Mouse (Mus musculus) left cerebral cortex, adult 18-20 months (tissue): ENCODE results near the gene Hoxc4. TPM values are rescaled to one million over a fixed set of nuclear protein-coding genes. Genes with fewer than 3 reads are reported as not detected.

Experiments used
- DNase-seq, 2 experiments: peaks; one replicate each; pipeline ENCODE4 v3.0.0; 2021 to 2022; ENCODE audit warnings: low spot score in 2 of 2, mixed read lengths in 1 of 2
- total RNA-seq, 2 experiments: library from RNA; stranded (reverse); gene quantifications; 2 replicates each; pipeline ENCODE4 v1.2.3; 2021

Hoxc4 gene
- total RNA-seq, 2 experiments from 2014 or later = not detected

DNA sequence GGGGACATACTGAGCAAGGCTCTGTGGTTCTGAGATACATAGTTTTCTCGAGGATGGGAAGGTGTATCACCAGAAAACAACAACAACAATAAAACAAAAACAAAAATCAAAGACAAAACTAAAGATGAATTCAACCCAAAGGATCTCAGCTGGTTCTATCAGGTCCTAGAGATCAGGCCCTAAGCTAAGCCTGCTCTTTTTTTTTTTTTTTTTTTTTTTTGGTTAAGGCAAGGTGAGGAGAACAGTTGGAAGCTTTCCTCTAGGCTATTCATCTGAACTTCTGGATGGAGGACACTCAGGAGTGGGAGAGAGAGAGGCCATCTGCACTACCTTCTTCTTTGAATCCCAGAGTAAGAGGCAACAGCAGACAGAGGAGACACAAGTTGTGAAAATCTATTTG lies 18.8 kb downstream of the Hoxc4 start:
- DNase-seq = no peak

DNA sequence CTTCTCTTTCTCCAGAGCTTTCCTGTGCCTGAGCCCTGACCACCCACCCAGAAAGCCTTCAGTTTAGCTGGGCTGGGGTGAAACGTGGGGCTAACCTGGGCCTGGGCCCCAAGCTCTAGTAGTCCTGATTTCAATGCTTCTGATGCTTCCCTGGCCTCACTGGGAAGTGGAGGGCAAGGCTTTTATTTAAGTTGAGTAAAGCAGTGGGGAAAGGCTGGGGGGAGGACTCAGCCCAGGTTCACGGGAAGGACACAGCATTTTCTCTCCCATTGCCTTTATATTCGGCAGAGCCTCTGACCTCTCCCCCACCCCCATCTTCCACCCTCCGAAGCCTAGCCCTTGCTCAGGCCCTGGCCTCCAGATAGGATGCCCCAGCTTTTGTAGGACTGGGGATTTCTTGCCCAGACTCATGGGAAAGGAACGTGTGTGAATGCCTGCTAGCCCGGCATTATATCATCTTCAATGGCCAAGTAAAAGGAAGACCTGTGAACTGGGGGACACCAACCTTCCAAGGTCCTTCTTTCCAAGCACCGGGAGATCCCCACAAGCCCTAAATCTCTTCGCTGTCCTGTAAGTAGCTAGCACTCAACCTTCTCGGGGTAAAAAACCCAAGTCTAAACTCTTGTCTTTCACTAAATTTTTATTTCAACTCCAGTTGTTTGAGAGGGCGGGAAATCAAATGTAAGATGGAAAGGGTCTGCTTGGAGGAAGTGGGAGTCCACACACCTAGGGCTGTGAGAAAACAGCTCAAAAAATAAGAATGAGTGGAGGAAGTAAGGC lies 20.2 kb downstream of the Hoxc4 start:
- DNase-seq = no peak

DNA sequence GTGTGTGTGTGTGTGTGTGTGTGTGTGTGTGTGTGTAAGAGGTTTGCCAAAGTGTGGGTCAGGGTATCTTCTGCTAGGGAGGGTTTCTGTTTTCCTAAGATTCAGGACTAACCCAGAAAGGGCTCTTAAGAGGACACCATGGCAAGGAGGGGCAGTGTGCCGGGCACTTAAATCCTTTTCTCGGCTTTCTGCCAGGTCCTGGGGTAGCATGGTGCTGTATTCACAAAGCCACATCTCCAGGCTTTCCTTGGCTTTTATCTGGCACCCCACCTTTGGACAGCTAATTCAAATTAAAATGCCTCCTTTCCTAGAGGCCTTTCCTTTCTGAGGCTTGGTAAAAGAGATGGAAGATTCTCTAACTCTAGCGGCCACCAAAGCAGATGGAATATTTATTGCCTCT lies 20.9 kb downstream of the Hoxc4 start:
- DNase-seq = no peak

DNA sequence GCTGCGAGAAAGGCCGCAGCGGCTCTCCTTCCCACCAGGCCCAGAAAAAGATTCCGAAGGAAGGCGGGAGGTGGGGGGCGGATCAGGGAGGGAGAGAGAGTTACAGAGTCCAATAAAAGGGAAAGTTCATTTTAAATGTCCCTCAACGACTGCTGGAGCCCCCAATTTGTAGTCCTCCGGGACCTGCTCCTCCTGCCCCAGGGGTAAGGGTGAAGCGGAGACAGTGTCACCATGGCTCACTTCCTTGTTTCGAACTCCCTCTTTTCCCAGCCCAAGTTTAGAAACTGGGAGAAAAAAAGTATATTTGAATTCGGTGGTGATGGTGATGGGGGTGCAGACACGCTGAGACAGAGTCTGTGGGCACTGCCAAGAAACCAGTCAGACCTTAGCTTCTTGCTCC lies 21.9 kb downstream of the Hoxc4 start:
- no peak for DNase-seq

DNA sequence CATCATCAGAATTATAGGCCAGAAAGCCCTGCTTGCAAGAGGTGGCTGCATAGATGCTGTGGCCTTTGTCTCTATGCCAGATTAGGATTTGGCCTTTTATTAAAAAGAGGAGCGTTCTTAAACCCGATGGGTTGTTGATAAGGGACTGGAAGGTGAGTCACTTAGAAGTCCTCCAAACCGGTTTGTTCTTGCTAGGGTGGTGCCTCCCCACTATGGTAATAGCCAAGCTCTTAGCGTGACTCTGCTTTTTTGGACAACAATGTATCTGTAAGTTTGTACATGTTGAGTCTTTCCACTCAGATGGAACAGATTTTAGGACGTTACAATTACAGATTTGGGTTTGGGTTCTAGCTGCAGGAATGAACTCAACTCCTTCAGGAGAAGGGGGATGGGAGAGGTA lies 22.9 kb downstream of the Hoxc4 start:
- no peak for DNase-seq

DNA sequence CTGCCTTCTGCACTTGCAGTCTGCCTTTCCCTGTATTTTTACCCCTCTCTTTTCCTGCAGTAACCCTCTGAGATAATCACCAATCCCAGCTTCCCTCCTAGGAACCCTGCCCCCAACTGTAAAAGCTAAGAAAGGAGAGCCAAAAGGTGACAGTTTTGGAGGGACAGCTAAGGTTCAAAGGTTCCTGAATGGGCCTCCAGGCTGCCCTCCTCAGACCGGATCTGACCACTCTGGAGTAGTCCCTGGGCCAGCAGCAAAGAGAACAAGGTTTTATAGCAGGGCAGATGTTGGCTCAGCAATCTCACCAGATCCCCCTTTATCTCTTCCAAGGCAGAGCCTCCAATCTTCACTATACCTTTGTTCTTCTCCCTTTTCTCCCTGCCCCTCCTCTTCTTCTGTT lies 23.5 kb downstream of the Hoxc4 start:
- no peak for DNase-seq

DNA sequence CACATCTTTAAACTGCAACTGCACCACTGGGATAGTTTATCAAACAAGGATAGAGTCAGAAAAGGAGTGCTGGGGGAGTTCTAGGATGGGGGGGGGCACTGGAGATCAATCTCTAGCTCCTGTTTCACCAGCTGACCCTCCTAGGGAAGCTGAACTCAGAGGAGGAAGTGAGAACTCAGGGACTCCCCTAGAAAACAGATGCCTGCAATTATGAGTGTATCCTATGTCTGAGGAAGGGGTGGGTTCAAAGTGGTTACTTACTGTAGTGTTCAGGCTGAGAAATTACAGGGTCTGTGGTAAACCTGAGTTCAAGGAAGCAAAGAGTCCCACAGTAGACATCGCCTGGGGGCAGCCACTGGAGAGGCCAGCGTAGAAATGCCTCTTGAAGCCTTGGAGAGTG lies 32.9 kb downstream of the Hoxc4 start:
- DNase-seq = no peak

DNA sequence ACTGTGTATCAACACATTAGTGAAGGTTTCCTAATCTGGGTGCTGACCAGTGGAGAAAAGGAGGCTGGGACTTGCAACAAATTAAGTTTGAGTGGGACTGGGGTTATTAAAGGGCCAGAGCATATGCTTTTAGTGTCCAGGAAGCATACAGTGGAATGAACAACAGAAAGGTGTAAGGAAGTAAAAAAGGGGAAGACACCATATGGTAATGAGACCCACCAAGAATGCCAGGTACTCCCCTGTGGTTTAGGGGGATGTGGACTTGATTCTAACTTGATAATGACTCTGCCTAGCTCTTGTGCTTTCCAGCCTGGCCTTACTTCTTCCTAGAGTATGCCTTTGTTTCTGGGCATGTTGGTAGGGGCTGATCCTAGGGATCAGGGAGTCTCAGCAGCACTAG lies 34.5 kb downstream of the Hoxc4 start:
- no peak for DNase-seq

DNA sequence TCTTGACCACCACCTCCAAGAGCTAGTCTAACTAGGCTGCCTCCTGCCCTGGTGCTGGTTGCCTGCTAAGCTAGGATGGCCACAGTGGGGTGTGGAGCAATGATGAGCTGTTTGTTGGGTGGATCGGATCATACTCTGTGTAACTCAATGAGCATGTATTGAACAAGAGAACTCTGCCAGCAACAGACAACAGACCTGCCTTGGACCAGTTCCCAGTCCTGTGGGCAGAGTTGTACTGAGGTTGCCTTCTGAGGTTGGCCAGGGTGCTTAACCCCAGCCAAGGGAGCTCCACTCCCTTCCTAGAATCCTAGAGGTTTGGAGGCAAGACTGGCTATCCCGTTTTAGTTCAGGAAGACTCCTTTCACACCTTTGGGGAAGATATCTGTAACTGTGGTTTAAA lies 37.7 kb downstream of the Hoxc4 start:
- DNase-seq = no peak

DNA sequence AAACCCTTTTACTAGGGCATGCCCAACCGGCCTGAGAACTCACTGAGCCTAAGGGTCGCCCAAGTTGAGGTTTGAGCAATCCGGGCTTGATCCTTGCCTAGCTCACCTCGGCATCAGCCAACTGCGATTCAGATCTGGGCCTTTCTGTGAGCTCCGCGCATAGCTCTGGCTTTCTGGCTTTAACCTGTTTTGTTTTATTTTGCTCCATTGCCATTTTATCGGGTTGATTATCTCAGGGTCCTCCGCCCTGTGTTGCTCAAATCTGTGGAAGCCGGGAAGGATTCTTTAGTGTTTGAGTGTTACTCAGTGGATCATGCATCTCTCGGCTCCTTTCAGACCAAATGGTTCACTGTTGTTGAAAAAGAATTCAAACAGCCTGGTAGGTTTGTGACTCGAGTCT lies 40.0 kb downstream of the Hoxc4 start:
- no peak for DNase-seq

DNA sequence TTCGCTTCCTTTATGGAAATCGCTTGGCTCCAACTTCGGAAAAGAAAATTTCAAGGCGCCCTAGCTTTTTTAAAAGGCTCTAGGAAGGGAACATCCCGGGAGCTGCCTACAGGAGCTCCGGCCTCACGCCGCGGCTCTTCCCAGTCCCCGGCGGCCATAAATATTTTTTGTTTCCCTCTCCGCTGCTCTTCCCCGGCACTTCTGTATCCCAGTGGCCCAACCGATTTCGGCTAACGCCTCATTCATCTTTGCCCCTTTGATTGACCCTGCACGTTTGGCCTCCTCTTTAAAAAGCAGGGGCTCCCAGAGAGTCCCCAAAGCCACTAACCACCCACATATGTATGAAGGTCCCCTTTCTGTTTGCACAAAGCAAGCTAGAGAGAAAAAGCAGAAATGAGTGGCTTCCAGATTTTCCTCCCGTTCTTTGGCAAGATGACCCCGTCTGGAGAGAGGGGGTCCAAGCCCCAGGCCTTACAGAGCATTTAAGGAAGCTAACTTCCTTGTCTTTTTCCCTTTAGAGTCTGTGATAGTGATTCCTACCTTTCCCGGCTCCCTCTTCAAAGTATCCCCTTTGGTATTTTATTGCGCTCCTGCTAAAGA lies 40.8 kb downstream of the Hoxc4 start:
- DNase-seq = no peak

DNA sequence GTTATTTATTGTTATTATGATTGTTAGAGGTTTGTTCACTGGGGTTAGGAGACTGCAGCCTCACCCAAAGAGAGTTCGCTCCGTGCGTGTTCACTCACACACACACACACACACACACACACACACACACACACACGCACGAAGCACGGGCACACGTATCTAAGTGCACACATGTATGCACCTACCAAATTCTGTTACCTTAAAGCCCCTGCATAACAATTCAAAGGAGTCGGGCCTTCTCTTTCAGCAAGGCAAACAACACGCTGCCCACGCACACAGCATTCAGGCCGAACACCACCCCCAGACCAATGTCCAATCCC lies 41.2 kb downstream of the Hoxc4 start:
- DNase-seq = no peak

DNA sequence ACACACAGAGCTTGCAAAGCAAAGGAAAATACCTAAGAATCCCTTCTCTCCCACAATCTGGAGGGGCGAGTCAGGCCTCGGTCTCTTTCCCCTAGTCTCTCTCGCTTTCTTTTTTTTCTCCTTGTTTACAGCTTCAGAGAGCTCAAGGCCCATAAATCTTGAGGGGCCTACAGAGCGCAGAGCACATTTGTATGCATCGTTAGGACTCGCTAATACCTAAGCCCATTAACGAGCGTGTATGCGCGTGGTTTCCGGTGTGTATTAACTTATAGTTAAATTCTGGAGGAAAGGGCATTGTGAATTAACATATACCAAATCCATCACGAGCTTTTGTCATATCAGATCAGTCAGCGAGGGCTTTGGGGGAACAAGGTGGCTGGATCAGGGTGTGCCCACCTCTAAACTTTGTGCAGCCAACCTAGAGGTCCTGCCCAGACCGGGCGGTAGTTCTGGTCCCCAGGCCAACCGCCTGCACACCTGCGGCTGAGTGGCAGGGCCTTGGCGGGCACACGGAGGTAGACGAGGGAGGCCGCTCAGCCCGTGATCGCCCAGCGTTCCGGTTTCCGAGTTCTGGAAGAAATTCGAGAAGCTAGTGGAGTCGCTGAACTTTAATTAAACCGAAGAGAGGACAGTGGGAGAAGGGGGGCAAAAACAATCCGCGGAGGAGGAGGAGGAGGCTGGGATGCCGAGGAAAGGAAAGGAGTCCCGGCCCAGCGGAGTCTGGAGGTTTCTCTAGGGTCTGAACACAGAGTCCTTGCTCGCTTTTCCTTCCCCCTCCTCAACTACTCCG lies 41.8 kb downstream of the Hoxc4 start:
- no peak for DNase-seq

DNA sequence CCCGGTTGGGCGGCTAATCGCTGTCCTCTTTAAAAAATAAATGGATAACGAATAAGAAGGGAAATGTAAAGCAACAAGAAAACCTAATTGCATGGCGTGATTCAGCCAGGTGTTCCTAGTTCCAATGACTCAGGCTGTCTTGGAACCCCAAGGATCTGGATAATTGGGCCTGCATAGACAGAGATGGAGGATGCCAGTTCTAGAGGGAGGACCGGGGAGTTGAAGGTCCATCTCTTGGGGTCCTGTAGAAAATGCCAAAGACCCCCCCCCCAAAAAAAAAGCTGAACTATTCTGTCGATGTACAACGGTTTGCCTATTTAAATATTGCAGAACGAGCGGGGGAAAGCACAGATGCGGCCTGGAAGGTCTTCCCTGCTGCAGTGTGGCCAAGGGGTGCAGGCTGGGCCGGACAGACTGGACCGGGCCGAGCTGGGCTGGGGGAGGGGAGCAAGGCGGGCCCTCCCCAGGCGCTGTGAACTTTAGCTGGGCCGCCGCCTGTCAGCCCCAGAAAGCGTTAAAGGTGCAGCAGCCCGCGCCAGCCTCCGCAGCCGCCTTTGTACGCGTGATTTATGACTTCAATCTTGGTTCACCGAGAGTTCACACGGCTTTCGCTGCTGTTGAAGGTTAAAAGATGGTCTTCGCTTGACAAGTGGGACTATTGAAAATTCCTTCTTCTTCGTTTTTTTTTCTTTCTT lies 42.5 kb downstream of the Hoxc4 start:
- DNase-seq = no peak

DNA sequence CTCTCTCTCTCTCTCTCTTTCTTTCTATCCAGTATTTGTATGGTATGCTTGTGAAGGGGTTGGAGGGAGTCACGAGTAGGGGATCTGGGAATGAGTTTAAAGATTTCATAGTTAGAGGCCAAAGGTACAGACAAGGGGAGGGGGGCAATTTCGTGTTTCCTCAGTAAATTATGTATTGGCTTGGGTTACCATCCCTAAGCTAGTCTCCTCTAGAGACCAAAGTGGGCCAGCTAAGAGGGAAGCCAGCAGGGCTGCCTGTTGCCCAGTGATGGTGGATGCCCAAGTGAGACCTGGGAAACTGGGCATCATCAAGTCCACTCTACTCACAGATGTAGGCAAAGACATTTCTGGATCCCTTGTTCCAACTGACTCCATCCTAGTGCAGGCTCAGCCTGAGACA lies 43.3 kb downstream of the Hoxc4 start:
- DNase-seq = no peak

DNA sequence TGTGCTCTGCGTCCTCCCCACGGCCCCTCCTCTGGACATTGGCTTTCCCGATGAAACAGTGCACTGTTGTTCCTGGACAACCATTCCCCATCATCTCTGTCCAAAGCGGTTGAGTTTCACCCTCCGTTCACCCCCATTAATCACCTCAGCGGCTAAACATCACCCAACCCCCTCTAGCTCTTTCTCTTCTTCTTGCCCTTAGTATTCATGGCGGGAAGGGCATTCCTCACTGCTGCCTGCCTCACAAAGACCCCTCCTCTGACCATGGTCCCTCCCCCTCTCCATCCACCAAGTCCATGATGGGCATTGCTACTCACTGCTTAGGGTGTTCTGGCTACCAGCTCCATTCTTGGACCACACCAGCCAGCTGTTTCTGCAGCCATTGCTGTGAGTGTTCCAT lies 46.9 kb downstream of the Hoxc4 start:
- DNase-seq = no peak

DNA sequence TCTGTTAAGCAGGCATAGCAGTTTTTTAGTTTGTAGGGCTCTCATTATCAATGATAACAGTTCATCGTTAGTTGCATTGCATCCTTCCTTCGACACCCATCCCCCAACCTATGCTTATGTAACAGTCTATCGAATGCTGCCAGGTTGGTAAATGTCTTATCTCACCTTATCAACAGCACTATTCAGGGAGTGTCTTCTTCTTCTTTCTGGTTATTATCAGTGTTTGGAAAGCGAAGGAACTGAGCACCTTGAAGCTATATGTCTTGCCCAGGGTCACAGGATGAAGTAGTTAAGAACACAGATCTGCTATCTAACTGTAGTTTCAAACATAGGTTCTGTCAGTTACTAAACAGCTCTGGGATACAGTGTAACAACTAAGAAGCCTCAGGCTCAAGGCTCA lies 49.0 kb downstream of the Hoxc4 start:
- no peak for DNase-seq

DNA sequence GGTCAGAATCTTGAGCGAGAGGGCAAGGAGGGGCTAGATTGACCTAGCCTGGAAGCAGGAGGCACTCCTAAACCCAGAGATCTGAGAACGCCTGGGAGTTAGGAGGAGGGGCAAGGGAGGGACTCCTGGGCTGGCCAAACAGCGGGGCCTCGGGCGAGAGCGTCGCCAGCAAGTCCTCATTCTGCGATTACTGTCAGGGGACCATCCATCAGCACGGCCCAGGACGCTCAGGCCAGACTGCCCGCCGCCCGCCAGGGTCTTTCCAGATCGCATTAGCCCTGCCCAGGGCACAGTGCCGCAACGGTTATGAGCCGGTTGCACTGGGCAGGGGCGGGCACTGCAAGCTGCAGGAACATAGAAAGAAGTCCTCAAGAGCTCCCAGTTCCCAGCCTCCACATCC lies 50.4 kb downstream of the Hoxc4 start:
- no peak for DNase-seq

DNA sequence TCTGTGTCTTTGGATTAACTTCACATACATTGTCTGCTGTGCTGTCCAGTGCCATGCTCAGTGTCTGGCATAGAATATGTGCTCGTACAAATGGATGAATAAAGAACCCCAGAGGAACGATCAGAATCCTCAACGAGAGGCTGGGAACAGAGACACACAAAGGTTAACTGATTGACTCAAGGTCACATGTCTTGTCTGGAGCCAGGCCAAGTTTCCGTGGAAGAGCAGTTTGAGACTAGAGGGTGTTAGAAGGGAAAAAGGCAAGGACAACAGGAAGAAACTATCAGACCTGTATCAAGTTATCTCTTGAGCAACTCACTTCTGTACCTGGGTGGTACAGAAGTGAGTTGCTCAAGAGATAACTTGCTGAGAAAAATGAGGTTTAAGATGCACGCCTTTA lies 52.5 kb downstream of the Hoxc4 start:
- DNase-seq = no peak

DNA sequence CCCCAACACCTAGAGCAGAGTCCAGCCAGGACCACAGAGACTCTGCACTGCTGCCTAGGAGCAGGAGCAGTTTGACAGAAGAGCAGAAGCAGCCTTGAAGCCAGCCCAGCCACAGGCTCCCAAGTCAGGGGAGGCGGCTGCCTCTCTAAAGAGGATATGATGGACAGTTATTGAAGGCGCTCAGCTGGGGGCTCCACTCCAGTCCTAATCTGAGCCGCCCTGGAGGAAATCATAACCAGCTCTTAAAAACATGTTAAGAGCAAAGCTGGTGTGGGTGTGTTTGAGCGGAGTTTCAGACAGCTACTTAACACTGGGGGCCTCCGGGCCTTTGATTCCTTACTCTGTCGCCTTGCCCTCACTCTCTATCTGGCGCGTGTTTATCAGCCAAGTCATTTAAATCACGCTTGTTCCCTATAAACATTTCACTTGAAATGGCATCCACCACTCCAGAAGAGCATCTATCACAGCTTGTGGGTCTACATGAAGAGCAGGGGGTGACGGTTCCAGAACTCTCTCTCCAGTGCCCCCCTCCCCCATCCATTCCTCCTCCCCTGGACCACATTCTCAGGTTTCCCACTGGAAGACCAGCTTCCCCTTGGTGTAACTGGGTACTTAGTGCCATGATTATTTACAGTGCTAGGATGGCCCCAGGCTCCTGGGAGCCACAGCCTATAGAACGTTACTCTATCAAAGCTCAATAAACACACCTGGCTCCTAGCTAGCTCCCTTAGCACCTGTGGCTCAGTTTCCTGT lies 56.1 kb downstream of the Hoxc4 start:
- no peak for DNase-seq

DNA sequence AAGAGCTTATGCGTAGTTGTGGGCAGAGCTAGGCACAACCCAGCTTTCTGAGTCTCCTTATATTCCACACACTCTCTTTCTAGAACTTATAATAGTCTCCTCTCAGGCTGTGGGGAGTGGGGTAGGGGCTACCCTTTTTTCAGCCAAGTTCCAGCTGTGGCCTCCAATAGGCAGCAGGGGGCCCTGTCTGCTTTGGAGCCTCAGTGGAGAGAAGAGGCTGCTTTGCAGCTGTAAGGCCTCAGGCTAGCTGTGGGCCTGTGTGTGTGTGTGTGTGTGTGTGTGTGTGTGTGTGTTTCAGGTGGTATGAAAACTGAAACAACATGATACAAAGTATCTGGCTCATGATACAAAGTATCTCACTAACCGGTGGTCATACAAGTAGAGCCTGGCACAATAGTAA lies 58.9 kb downstream of the Hoxc4 start:
- no peak for DNase-seq
